Mouse (Mus musculus): ENCODE measurements at regions not wholly inside any gene's neighbourhood (a gene's known extent, or its start where the extent isn't known, plus 50 kb on each side); places are given as distances from the start of the nearest gene placed in this dataset.

DNA sequence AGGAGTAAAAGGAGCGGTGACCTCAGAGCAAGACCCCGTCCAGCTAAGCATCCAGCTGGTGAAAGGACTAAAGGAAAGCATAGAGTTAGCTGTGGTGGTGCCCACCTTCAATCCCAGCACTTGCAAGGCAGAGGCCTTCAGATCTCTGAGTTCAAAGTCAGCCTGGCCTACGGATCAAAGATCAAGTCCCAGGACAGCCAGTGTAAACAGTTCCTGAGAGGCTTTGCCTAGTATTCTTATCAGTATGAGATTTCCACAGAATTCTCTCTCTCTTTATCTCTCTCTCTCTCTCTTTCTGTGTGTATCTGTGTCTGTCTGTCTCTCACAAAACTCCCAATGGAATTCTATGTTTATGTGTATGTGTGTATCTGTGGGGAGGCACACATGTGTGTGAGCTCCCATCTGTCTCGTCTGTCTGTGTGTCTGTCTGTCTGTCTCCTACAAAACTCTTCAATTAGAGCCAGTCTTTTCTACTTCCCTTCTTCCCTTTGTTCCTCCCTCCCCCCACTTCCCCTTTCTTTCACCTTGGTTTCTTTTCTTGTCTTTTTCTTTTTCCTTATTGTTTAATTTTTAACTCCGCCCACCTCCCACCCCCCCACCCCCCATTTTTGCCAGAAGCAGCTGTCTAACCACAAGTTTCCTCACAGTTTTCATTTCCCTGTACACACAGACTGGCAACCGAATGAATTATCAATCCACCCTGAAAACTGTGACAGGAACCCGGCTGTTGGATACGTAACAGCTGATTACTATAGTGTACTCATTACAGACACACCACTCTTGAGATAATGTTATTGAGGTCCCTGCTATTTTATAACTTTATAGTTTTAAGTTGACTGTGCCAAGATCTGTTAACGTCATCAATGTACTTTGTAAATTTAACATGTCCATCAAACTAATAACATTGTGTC is 67.3 kb upstream of the Fam3c start:
- TF ChIP-seq CTCF (IDR thresholded peaks at IDR 0.05; ENCODE audit: low read depth) (no peak), EP300 (IDR thresholded peaks at IDR 0.05; ENCODE audit: low read depth) (no peak)
